In genomic region chr8:84303951-84304350, GRCm38 (mm10) we compare ENCODE assay signal across 21 mouse cellular contexts. TPM values are rescaled to one million over a fixed set of nuclear protein-coding genes. Genes with fewer than 3 reads are reported as not detected.
DNase-seq lines count a peak whose midpoint lies in the region; ATAC-seq and TF ChIP-seq lines count a peak whose summit lies in the region.
"Had no signal": no experiment of that assay in that cellular context is flagged by ENCODE, and none has a peak within 500 bp of the region (broad histone marks: within the 10 kb centered on the region; RNA-seq: fewer than 3 reads in every experiment).

No protein-coding gene starts in this region.

- H3K9me3 ChIP-seq in lung, embryonic 14.5 days (ENCODE audit: low read depth, low read length), result no peaks in the 10 kb centered on the region
- peaks cover 7% of the 10 kb centered on the region for H3K9me3 ChIP-seq in heart, embryonic 14.5 days (ENCODE audit: control insufficient read depth, low read length)
- H3K9me3 ChIP-seq: liver, embryonic 15.5 days had no signal

- intact Hi-C loops in gastrocnemius, adult 2 months (cut with DNase I), result no loop called here

- H3K36me3 ChIP-seq in lung, embryonic 14.5 days (ENCODE audit: insufficient read depth), result no peaks in the 10 kb centered on the region
- no peaks in the 10 kb centered on the region for H3K36me3 ChIP-seq in heart, embryonic 14.5 days (ENCODE audit: control insufficient read depth, insufficient read depth, low read length)
- H3K36me3 ChIP-seq in thymus, adult 2 months (ENCODE audit: control insufficient read depth, insufficient read depth, low read length), result no peaks in the 10 kb centered on the region
- H3K36me3 ChIP-seq: kidney, embryonic 15.5 days; liver, embryonic 15.5 days had no signal

- DNase-seq in gastrocnemius, adult 2 months, result peak; percentile 27
- DNase-seq in gastrocnemius, adult 8-10 months (ENCODE audit: low spot score in 2 of 2), result no peak
- peak; percentile 5 for DNase-seq in lung, embryonic 14.5 days
- no peak for DNase-seq in lung, postnatal 36 days
- DNase-seq in brain, adult 2 months (ENCODE audit: low read depth, low spot score), result peak; percentile 16
- no peak for DNase-seq in cerebellum, adult 11 months
- DNase-seq in thymus, adult 2 months, result no peak
- DNase-seq: adrenal gland, adult 2 months; cerebellum, adult 9-10 months; cerebellum, postnatal 36 days; gastrocnemius, postnatal 36 days; kidney, adult 18-20 months; kidney, postnatal 25 days; liver; midbrain, embryonic 14.5 days had no signal

- no peaks in the 10 kb centered on the region for H3K27me3 ChIP-seq in lung, embryonic 14.5 days (ENCODE audit: insufficient read depth, low read length)
- no peaks in the 10 kb centered on the region for H3K27me3 ChIP-seq in heart, embryonic 14.5 days (ENCODE audit: control insufficient read depth, insufficient read depth, low read length)
- H3K27me3 ChIP-seq in thymus, adult 2 months (ENCODE audit: control insufficient read depth, insufficient read depth, low read length), result no peaks in the 10 kb centered on the region
- H3K27me3 ChIP-seq: forebrain, embryonic 13.5 days; kidney, embryonic 15.5 days; liver, embryonic 15.5 days had no signal

- TF ChIP-seq POLR2A in thymus, adult 2 months (IDR thresholded peaks at IDR 0.05; ENCODE audit: control insufficient read depth, extremely low read depth, insufficient read depth, low read length, poor library complexity), result no peak

- H3K4me2 ChIP-seq in lung, embryonic 14.5 days, result no peak overlapping the region
- no peak overlapping the region for H3K4me2 ChIP-seq in heart, embryonic 14.5 days (ENCODE audit: low read length)
- H3K4me2 ChIP-seq: forebrain, embryonic 13.5 days; hindbrain, embryonic 14.5 days; kidney, embryonic 15.5 days; liver, embryonic 15.5 days had no signal

- no peak overlapping the region for H3K4me3 ChIP-seq in gastrocnemius, adult 2 months
- no peak overlapping the region for H3K4me3 ChIP-seq in lung, embryonic 14.5 days (ENCODE audit: low read depth, low read length)
- no peak overlapping the region for H3K4me3 ChIP-seq in heart, embryonic 14.5 days (ENCODE audit: control insufficient read depth in 1 of 2, insufficient read depth in 1 of 2, low read depth in 1 of 2, low read length in 2 of 2)
- no peak overlapping the region for H3K4me3 ChIP-seq in thymus, adult 2 months (ENCODE audit: control insufficient read depth, insufficient read depth, low read length)
- H3K4me3 ChIP-seq: forebrain, embryonic 13.5 days; kidney, embryonic 15.5 days; liver, embryonic 15.5 days had no signal

- no peaks in the 10 kb centered on the region for H3K4me1 ChIP-seq in lung, embryonic 14.5 days (ENCODE audit: insufficient read depth)
- peaks cover 5 to 11% of the 10 kb centered on the region in 2 experiments for H3K4me1 ChIP-seq in heart, embryonic 14.5 days (ENCODE audit: control insufficient read depth in 2 of 2, insufficient read depth in 2 of 2, low read length in 2 of 2)
- H3K4me1 ChIP-seq in thymus, adult 2 months (replicated peaks; ENCODE audit: control insufficient read depth, insufficient read depth, low read length), result no peaks in the 10 kb centered on the region
- H3K4me1 ChIP-seq: forebrain, embryonic 13.5 days; kidney, embryonic 15.5 days; liver, embryonic 15.5 days had no signal

- H3K9ac ChIP-seq in lung, embryonic 14.5 days, result no peak overlapping the region
- H3K9ac ChIP-seq in heart, embryonic 14.5 days (ENCODE audit: low read length), result no peak overlapping the region
- H3K9ac ChIP-seq: forebrain, embryonic 13.5 days; hindbrain, embryonic 14.5 days; kidney, embryonic 15.5 days; liver, embryonic 15.5 days had no signal

- peak overlapping the region; percentile 71 for H3K27ac ChIP-seq in gastrocnemius, adult 2 months
- no peak overlapping the region for H3K27ac ChIP-seq in lung, embryonic 14.5 days (ENCODE audit: low read depth)
- peak overlapping the region; percentile 0 to 37; a peak in 1 of 4 replicates for H3K27ac ChIP-seq in heart, embryonic 14.5 days (replicated peaks in 1 of 2; ENCODE audit: control insufficient read depth in 1 of 2, insufficient read depth in 1 of 2, low read depth in 2 of 2, low read length in 2 of 2)
- H3K27ac ChIP-seq in thymus, adult 2 months (ENCODE audit: control insufficient read depth, insufficient read depth, low read length), result no peak overlapping the region
- H3K27ac ChIP-seq: forebrain, embryonic 13.5 days; hindbrain, embryonic 14.5 days; kidney, embryonic 15.5 days; liver, embryonic 15.5 days had no signal

- no peak for TF ChIP-seq CTCF in gastrocnemius, adult 2 months (IDR thresholded peaks at IDR 0.05)
- TF ChIP-seq CTCF in lung, embryonic 14.5 days (IDR thresholded peaks at IDR 0.05; ENCODE audit: low read depth), result no peak
- TF ChIP-seq CTCF in thymus, adult 2 months (IDR thresholded peaks at IDR 0.05; ENCODE audit: borderline replicate concordance, control insufficient read depth, extremely low read depth, insufficient read depth, low read length, poor library complexity), result no peak

- 60% methylated on average over 2 of the region's 2 CpGs for WGBS in lung, embryonic 14.5 days
- 25% methylated on average over 2 of the region's 2 CpGs for WGBS in heart, embryonic 14.5 days
- WGBS in thymus, adult 2 months, result 84% methylated on average over 2 of the region's 2 CpGs

- no peak for ATAC-seq in lung, embryonic 14.5 days (ENCODE audit: insufficient read depth)
- ATAC-seq in heart, embryonic 14.5 days (ENCODE audit: insufficient number of reproducible peaks, insufficient read depth, low FRiP score, low read depth), result no peak
- ATAC-seq: activated CD4-positive, CD25-positive, alpha-beta regulatory T cell, adult 4 months; forebrain, embryonic 13.5 days had no signal

RNA-seq across cellular contexts. Expression of gene Ccdc130, which starts 33.8 kb away (rescaled TPM):
- total RNA-seq in gastrocnemius, adult 2 months (2021), result 1 to 10 TPM; 7.7 to 9.1 TPM
- total RNA-seq in gastrocnemius, adult 8-10 months (2022), result 1 to 10 TPM; 4.7 to 8.2 (median 5.8) TPM
- 18.5 and 20.4 TPM in 2 replicates for polyA plus RNA-seq in lung, embryonic 14.5 days (2014; fragmentation: Nextera tagmentation; extraction: Ambion mirVana)
- 17.5 and 20.8 TPM in 2 replicates for polyA plus RNA-seq in heart, embryonic 14.5 days (2014; fragmentation: Nextera tagmentation; extraction: Ambion mirVana)
- polyA plus RNA-seq in thymus, adult 2 months (2012; rRNA removed), result 63.1 and 65.3 TPM in 2 replicates

RNA-seq across cellular contexts. Expression of gene Mri1, which starts 46.8 kb away (rescaled TPM):
- 10 to 100 TPM; 14.0 to 15.9 TPM for total RNA-seq in gastrocnemius, adult 2 months (2021)
- total RNA-seq in gastrocnemius, adult 8-10 months (2022), result 10 to 100 TPM; 13.3 to 18.8 (median 16.4) TPM
- polyA plus RNA-seq in lung, embryonic 14.5 days (2014; fragmentation: Nextera tagmentation; extraction: Ambion mirVana), result 67.4 and 72.8 TPM in 2 replicates
- polyA plus RNA-seq in heart, embryonic 14.5 days (2014; fragmentation: Nextera tagmentation; extraction: Ambion mirVana), result 45.4 and 48.3 TPM in 2 replicates
- polyA plus RNA-seq in thymus, adult 2 months (2012; rRNA removed), result 89.6 and 107 TPM in 2 replicates

RNA-seq across cellular contexts. Expression of gene D8Ertd738e, which starts 54.4 kb away (rescaled TPM):
- 100 to 1,000 TPM; 187 to 222 TPM for total RNA-seq in gastrocnemius, adult 2 months (2021)
- 100 to 1,000 TPM; 142 to 179 (median 152) TPM for total RNA-seq in gastrocnemius, adult 8-10 months (2022)
- polyA plus RNA-seq in lung, embryonic 14.5 days (2014; fragmentation: Nextera tagmentation; extraction: Ambion mirVana), result 377 and 384 TPM in 2 replicates
- 359 and 400 TPM in 2 replicates for polyA plus RNA-seq in heart, embryonic 14.5 days (2014; fragmentation: Nextera tagmentation; extraction: Ambion mirVana)
- polyA plus RNA-seq in thymus, adult 2 months (2012; rRNA removed), result 159 and 193 TPM in 2 replicates

Comparison
In these comparisons a context has a peak if more than half of its experiments do, and no peak if none do; other contexts are left out.
1. DNase-seq: peak in gastrocnemius, adult 2 months (single experiment), lung, embryonic 14.5 days (single experiment) and brain, adult 2 months (single experiment); none in gastrocnemius, adult 8-10 months (0 of 2), lung, postnatal 36 days (single experiment), cerebellum, adult 11 months (single experiment) and thymus, adult 2 months (single experiment).
2. H3K27ac ChIP-seq: peak in gastrocnemius, adult 2 months (single experiment) and heart, embryonic 14.5 days (2 of 2); none in lung, embryonic 14.5 days (single experiment) and thymus, adult 2 months (single experiment).